Mouse (Mus musculus): ENCODE measurements around the gene Cyp2w1. TPM values are rescaled to one million over a fixed set of nuclear protein-coding genes. Genes with fewer than 3 reads are reported as not detected.

Cyp2w1 gene
- polyA plus RNA-seq (2014; fragmentation: Nextera tagmentation; extraction: Ambion mirVana) = not detected in 2 replicates

DNA sequence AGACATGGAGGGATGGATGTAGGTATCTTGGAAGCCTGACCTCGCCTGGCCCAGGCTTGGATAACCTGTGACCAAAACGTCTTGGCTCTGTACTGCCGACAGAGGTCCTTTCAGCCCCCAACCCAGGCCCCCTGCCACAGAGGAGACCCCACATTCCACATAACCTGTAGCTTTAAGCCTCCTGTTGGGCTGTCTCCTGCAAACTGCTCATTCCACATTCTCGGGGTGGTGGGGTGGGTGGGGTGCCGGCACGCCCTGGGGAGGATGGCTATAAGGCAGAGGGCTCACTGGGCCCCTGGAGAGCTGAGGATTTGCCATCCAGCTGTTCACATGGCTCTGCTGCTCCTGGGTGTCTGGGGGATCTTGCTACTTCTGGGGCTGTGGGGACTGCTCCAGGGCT, at the start of gene Cyp2w1:
TSS of gene Cyp2w1 (plus strand) at position 301 of the 400 bp plus-strand sequence.
- Histone ChIP-seq H3K27ac (replicated peaks in 1 of 2; ENCODE audit: control insufficient read depth in 1 of 2, insufficient read depth in 1 of 2, low read depth in 2 of 2, low read length in 2 of 2) (no peak within 1 kb of the TSS), H3K9me3 (ENCODE audit: control insufficient read depth, low read length) (no peaks in the 10 kb centered on the region), H3K4me2 (ENCODE audit: low read length) (no peak within 1 kb of the TSS), H3K9ac (ENCODE audit: low read length) (0 out of 2 replicates have a peak within 1 kb of the TSS, but pooled peaks have one; percentile 7), H3K27me3 (ENCODE audit: control insufficient read depth, insufficient read depth, low read length) (peaks cover 37% of the 10 kb centered on the region), H3K4me1 (ENCODE audit: control insufficient read depth in 2 of 2, insufficient read depth in 2 of 2, low read length in 2 of 2) (peaks cover 6 to 7% of the 10 kb centered on the region in 2 experiments), H3K4me3 (ENCODE audit: control insufficient read depth in 1 of 2, insufficient read depth in 1 of 2, low read depth in 1 of 2, low read length in 2 of 2) (no peak within 1 kb of the TSS), H3K36me3 (ENCODE audit: control insufficient read depth, insufficient read depth, low read length) (no peaks in the 10 kb centered on the region)
- no peak for ATAC-seq (ENCODE audit: insufficient number of reproducible peaks, insufficient read depth, low FRiP score, low read depth)
- WGBS = 55% methylated on average over 6 of the region's 6 CpGs

DNA sequence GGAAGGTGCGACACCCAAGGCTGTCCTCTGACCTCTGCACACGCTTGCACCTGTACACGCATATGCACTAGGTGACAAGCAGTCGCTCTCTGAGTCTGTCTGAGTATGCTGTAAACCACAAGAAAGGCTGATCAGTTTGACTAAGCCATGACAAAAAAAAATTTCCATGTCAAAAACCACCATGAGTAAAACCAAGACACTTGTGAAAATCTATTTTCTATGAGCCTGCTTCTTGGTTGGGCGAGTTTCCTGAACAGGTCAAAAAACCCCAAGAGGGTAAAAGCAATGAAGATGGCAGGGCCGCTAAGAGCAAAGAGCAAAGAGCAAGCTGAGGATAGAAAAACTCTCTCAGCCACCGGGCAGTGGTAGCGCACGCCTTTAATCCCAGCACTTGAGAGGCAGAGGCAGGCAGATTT, 48.8 kb upstream of the Cyp2w1 start:
- ATAC-seq (ENCODE audit: insufficient number of reproducible peaks, insufficient read depth, low FRiP score, low read depth) = no peak
- WGBS = 78% methylated on average over 9 of the region's 9 CpGs
- Histone ChIP-seq H3K4me1 (ENCODE audit: control insufficient read depth in 2 of 2, insufficient read depth in 2 of 2, low read length in 2 of 2) (no peaks in the 10 kb centered on the region), H3K4me3 (ENCODE audit: control insufficient read depth in 1 of 2, insufficient read depth in 1 of 2, low read depth in 1 of 2, low read length in 2 of 2) (no peak overlapping the region), H3K36me3 (ENCODE audit: control insufficient read depth, insufficient read depth, low read length) (no peaks in the 10 kb centered on the region), H3K27me3 (ENCODE audit: control insufficient read depth, insufficient read depth, low read length) (no peaks in the 10 kb centered on the region), H3K9me3 (ENCODE audit: control insufficient read depth, low read length) (no peaks in the 10 kb centered on the region), H3K27ac (replicated peaks in 1 of 2; ENCODE audit: control insufficient read depth in 1 of 2, insufficient read depth in 1 of 2, low read depth in 2 of 2, low read length in 2 of 2) (no peak overlapping the region), H3K9ac (ENCODE audit: low read length) (no peak overlapping the region), H3K4me2 (ENCODE audit: low read length) (no peak overlapping the region)

- no peaks in the 10 kb centered on the region for H3K9me3 ChIP-seq (ENCODE audit: control insufficient read depth, low read length)
- no peak overlapping the region for H3K27ac ChIP-seq (replicated peaks in 1 of 2; ENCODE audit: control insufficient read depth in 1 of 2, insufficient read depth in 1 of 2, low read depth in 2 of 2, low read length in 2 of 2)
- WGBS = 80% methylated on average over 3 of the region's 3 CpGs
- no peak for ATAC-seq (ENCODE audit: insufficient number of reproducible peaks, insufficient read depth, low FRiP score, low read depth)
- H3K36me3 ChIP-seq (ENCODE audit: control insufficient read depth, insufficient read depth, low read length) = no peaks in the 10 kb centered on the region
- H3K27me3 ChIP-seq (ENCODE audit: control insufficient read depth, insufficient read depth, low read length) = no peaks in the 10 kb centered on the region
- no peak overlapping the region for H3K4me3 ChIP-seq (ENCODE audit: control insufficient read depth in 1 of 2, insufficient read depth in 1 of 2, low read depth in 1 of 2, low read length in 2 of 2)
- no peak overlapping the region for H3K4me2 ChIP-seq (ENCODE audit: low read length)
- no peak overlapping the region for H3K9ac ChIP-seq (ENCODE audit: low read length)
- no peaks in the 10 kb centered on the region for H3K4me1 ChIP-seq (ENCODE audit: control insufficient read depth in 2 of 2, insufficient read depth in 2 of 2, low read length in 2 of 2)
Measured at GRCm38 (mm10) chr5:139309946-139310345, 42.5 kb upstream of the Cyp2w1 start.

- no peaks in the 10 kb centered on the region for H3K27me3 ChIP-seq (ENCODE audit: control insufficient read depth, insufficient read depth, low read length)
- H3K27ac ChIP-seq (replicated peaks in 1 of 2; ENCODE audit: control insufficient read depth in 1 of 2, insufficient read depth in 1 of 2, low read depth in 2 of 2, low read length in 2 of 2) = no peak overlapping the region
- WGBS = 88% methylated on average over 4 of the region's 4 CpGs
- no peak overlapping the region for H3K4me3 ChIP-seq (ENCODE audit: control insufficient read depth in 1 of 2, insufficient read depth in 1 of 2, low read depth in 1 of 2, low read length in 2 of 2)
- no peaks in the 10 kb centered on the region for H3K4me1 ChIP-seq (ENCODE audit: control insufficient read depth in 2 of 2, insufficient read depth in 2 of 2, low read length in 2 of 2)
- no peak overlapping the region for H3K9ac ChIP-seq (ENCODE audit: low read length)
- H3K36me3 ChIP-seq (ENCODE audit: control insufficient read depth, insufficient read depth, low read length) = no peaks in the 10 kb centered on the region
- H3K4me2 ChIP-seq (ENCODE audit: low read length) = no peak overlapping the region
- no peak for ATAC-seq (ENCODE audit: insufficient number of reproducible peaks, insufficient read depth, low FRiP score, low read depth)
- no peaks in the 10 kb centered on the region for H3K9me3 ChIP-seq (ENCODE audit: control insufficient read depth, low read length)
Measured at GRCm38 (mm10) chr5:139310477-139310876, 41.9 kb upstream of the Cyp2w1 start.

- no peak overlapping the region for H3K4me3 ChIP-seq (ENCODE audit: control insufficient read depth in 1 of 2, insufficient read depth in 1 of 2, low read depth in 1 of 2, low read length in 2 of 2)
- no peak for ATAC-seq (ENCODE audit: insufficient number of reproducible peaks, insufficient read depth, low FRiP score, low read depth)
- H3K4me2 ChIP-seq (ENCODE audit: low read length) = no peak overlapping the region
- H3K27me3 ChIP-seq (ENCODE audit: control insufficient read depth, insufficient read depth, low read length) = no peaks in the 10 kb centered on the region
- no peaks in the 10 kb centered on the region for H3K9me3 ChIP-seq (ENCODE audit: control insufficient read depth, low read length)
- H3K27ac ChIP-seq (replicated peaks in 1 of 2; ENCODE audit: control insufficient read depth in 1 of 2, insufficient read depth in 1 of 2, low read depth in 2 of 2, low read length in 2 of 2) = no peak overlapping the region
- no peak overlapping the region for H3K9ac ChIP-seq (ENCODE audit: low read length)
- 84% methylated on average over 9 of the region's 9 CpGs for WGBS
- H3K36me3 ChIP-seq (ENCODE audit: control insufficient read depth, insufficient read depth, low read length) = no peaks in the 10 kb centered on the region
- H3K4me1 ChIP-seq (ENCODE audit: control insufficient read depth in 2 of 2, insufficient read depth in 2 of 2, low read length in 2 of 2) = no peaks in the 10 kb centered on the region
Measured at GRCm38 (mm10) chr5:139311822-139312221, 40.6 kb upstream of the Cyp2w1 start.

DNA sequence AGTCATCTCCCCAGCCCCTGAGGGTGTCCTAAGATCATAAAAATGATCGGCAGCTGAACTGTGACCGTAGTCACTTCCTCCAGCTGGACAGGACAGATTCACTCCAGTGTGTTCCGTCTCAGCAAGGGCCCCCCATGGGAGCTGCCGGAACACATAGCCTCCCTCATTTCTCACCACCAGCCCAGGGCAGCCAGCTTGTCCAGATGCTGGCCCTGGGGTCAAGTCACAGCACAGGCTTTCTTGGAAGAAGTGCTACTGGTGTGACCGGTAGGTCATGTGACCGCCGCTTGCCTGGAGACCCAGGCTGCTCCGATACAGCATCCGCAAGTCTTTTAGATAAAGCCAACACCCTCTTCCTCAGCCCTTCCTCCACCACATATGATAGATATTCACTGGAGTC, 38.9 kb upstream of the Cyp2w1 start:
- no peak for ATAC-seq (ENCODE audit: insufficient number of reproducible peaks, insufficient read depth, low FRiP score, low read depth)
- H3K4me2 ChIP-seq (ENCODE audit: low read length) = no peak overlapping the region
- WGBS = 84% methylated on average over 9 of the region's 9 CpGs
- no peaks in the 10 kb centered on the region for H3K27me3 ChIP-seq (ENCODE audit: control insufficient read depth, insufficient read depth, low read length)
- H3K9me3 ChIP-seq (ENCODE audit: control insufficient read depth, low read length) = no peaks in the 10 kb centered on the region
- no peaks in the 10 kb centered on the region for H3K4me1 ChIP-seq (ENCODE audit: control insufficient read depth in 2 of 2, insufficient read depth in 2 of 2, low read length in 2 of 2)
- no peak overlapping the region for H3K4me3 ChIP-seq (ENCODE audit: control insufficient read depth in 1 of 2, insufficient read depth in 1 of 2, low read depth in 1 of 2, low read length in 2 of 2)
- no peaks in the 10 kb centered on the region for H3K36me3 ChIP-seq (ENCODE audit: control insufficient read depth, insufficient read depth, low read length)
- no peak overlapping the region for H3K9ac ChIP-seq (ENCODE audit: low read length)
- H3K27ac ChIP-seq (replicated peaks in 1 of 2; ENCODE audit: control insufficient read depth in 1 of 2, insufficient read depth in 1 of 2, low read depth in 2 of 2, low read length in 2 of 2) = no peak overlapping the region

DNA sequence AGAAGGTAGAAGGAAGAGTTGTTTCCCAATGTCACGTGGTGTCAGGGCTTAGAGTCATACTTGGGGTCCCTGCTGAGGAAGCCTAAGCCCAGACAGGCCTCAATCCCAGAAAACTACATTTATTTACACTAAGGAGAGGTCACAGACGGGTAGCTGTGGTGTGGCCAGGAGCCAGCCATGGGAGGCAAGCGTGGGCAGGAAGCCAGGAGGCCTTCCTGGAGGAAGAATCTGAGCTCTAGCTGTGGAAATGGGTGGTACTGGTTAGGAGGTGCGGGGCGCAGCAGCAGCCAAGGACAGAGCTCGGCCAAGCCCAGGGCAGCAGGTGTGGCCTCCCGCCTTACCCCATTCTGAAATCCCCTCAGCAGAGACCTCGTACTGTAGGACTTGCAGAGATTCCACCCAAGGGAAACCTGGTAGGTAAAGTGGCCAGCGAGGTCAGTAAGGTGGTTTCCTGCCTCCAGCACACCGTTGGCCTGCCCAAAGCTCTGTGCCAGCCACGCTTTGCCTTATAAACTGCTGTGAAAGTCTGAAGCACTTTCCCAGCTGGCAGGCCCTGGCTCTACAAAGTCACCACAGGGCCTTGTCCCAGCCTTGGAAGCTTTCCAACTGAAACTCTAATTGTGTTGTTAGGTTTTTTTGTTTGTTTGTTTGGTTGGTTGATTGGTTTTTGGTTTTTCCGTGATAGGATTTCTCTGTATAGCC, 37.3 kb upstream of the Cyp2w1 start:
- H3K4me1 ChIP-seq (ENCODE audit: control insufficient read depth in 2 of 2, insufficient read depth in 2 of 2, low read length in 2 of 2) = no peaks in the 10 kb centered on the region
- no peaks in the 10 kb centered on the region for H3K9me3 ChIP-seq (ENCODE audit: control insufficient read depth, low read length)
- H3K27me3 ChIP-seq (ENCODE audit: control insufficient read depth, insufficient read depth, low read length) = 0 out of 2 replicates have a peak, but pooled peaks cover 3% of the 10 kb centered on the region
- no peak overlapping the region for H3K4me2 ChIP-seq (ENCODE audit: low read length)
- H3K9ac ChIP-seq (ENCODE audit: low read length) = no peak overlapping the region
- no peak overlapping the region for H3K4me3 ChIP-seq (ENCODE audit: control insufficient read depth in 1 of 2, insufficient read depth in 1 of 2, low read depth in 1 of 2, low read length in 2 of 2)
- H3K27ac ChIP-seq (replicated peaks in 1 of 2; ENCODE audit: control insufficient read depth in 1 of 2, insufficient read depth in 1 of 2, low read depth in 2 of 2, low read length in 2 of 2) = no peak overlapping the region
- no peaks in the 10 kb centered on the region for H3K36me3 ChIP-seq (ENCODE audit: control insufficient read depth, insufficient read depth, low read length)
- no peak for ATAC-seq (ENCODE audit: insufficient number of reproducible peaks, insufficient read depth, low FRiP score, low read depth)
- WGBS = 83% methylated on average over 12 of the region's 12 CpGs
